Mouse (Mus musculus): ENCODE data around the gene Ephb1.

Ephb1 gene

GRCm38 (mm10) chr9:102340768-102341167 lies 13.7 kb downstream of the Ephb1 start:
- H3K4me1 ChIP-seq (replicated peaks; ENCODE audit: low read depth, low read length) = 0 out of 2 replicates have a peak, but pooled peaks cover 5% of the 10 kb centered on the region
- H3K4me3 ChIP-seq (replicated peaks; ENCODE audit: low read length) = no peak overlapping the region
- H3K9me3 ChIP-seq (ENCODE audit: low read length) = no peaks in the 10 kb centered on the region
- no peaks in the 10 kb centered on the region for H3K36me3 ChIP-seq (ENCODE audit: insufficient read depth, low read length)
- H3K27me3 ChIP-seq (ENCODE audit: insufficient read depth, low read length) = peaks cover 30% of the 10 kb centered on the region
- TF ChIP-seq CTCF (conservative IDR thresholded peaks at IDR 0.05; ENCODE audit: low read length) (no peak), POU5F1 (IDR thresholded peaks at IDR 0.05; ENCODE audit: borderline replicate concordance, low read length) (no peak), NANOG (IDR thresholded peaks at IDR 0.05; ENCODE audit: borderline replicate concordance, low read length) (no peak)

GRCm38 (mm10) chr9:102335571-102336282 lies 18.8 kb downstream of the Ephb1 start:
- H3K36me3 ChIP-seq (ENCODE audit: insufficient read depth, low read length) = no peaks in the 10 kb centered on the region
- H3K27me3 ChIP-seq (ENCODE audit: insufficient read depth, low read length) = peaks cover 18% of the 10 kb centered on the region
- no peaks in the 10 kb centered on the region for H3K4me1 ChIP-seq (replicated peaks; ENCODE audit: low read depth, low read length)
- TF ChIP-seq POU5F1 (IDR thresholded peaks at IDR 0.05; ENCODE audit: borderline replicate concordance, low read length) (no peak), NANOG (IDR thresholded peaks at IDR 0.05; ENCODE audit: borderline replicate concordance, low read length) (no peak), CTCF (conservative IDR thresholded peaks at IDR 0.05; ENCODE audit: low read length) (no peak)
- H3K4me3 ChIP-seq (replicated peaks; ENCODE audit: low read length) = no peak overlapping the region
- peaks cover 6% of the 10 kb centered on the region; the same call in 1 of the 2 replicates for H3K9me3 ChIP-seq (ENCODE audit: low read length)

GRCm38 (mm10) chr9:102330266-102331060 lies 24.0 kb downstream of the Ephb1 start:
- no peak for TF ChIP-seq CTCF (conservative IDR thresholded peaks at IDR 0.05; ENCODE audit: low read length)
- TF ChIP-seq NANOG (IDR thresholded peaks at IDR 0.05; ENCODE audit: borderline replicate concordance, low read length) = no peak
- no peak for TF ChIP-seq POU5F1 (IDR thresholded peaks at IDR 0.05; ENCODE audit: borderline replicate concordance, low read length)
- no peak overlapping the region for H3K4me3 ChIP-seq (replicated peaks; ENCODE audit: low read length)
- H3K36me3 ChIP-seq (ENCODE audit: insufficient read depth, low read length) = no peaks in the 10 kb centered on the region
- peaks cover 19% of the 10 kb centered on the region for H3K27me3 ChIP-seq (ENCODE audit: insufficient read depth, low read length)
- H3K4me1 ChIP-seq (replicated peaks; ENCODE audit: low read depth, low read length) = no peaks in the 10 kb centered on the region
- H3K9me3 ChIP-seq (ENCODE audit: low read length) = peaks cover 15% of the 10 kb centered on the region; the same call in 1 of the 2 replicates

- Histone ChIP-seq H3K27me3 (ENCODE audit: insufficient read depth, low read length) (peaks cover 11% of the 10 kb centered on the region), H3K36me3 (ENCODE audit: insufficient read depth, low read length) (no peaks in the 10 kb centered on the region), H3K4me3 (replicated peaks; ENCODE audit: low read length) (no peak overlapping the region), H3K9me3 (ENCODE audit: low read length) (peaks cover 15% of the 10 kb centered on the region; the same call in 1 of the 2 replicates), H3K4me1 (replicated peaks; ENCODE audit: low read depth, low read length) (no peaks in the 10 kb centered on the region)
- TF ChIP-seq POU5F1 (IDR thresholded peaks at IDR 0.05; ENCODE audit: borderline replicate concordance, low read length) = no peak
- TF ChIP-seq CTCF (conservative IDR thresholded peaks at IDR 0.05; ENCODE audit: low read length) = no peak
- no peak for TF ChIP-seq NANOG (IDR thresholded peaks at IDR 0.05; ENCODE audit: borderline replicate concordance, low read length)
Observed at GRCm38 (mm10) chr9:102327625-102328150, 26.8 kb downstream of the Ephb1 start.

- no peak for TF ChIP-seq NANOG (IDR thresholded peaks at IDR 0.05; ENCODE audit: borderline replicate concordance, low read length)
- TF ChIP-seq POU5F1 (IDR thresholded peaks at IDR 0.05; ENCODE audit: borderline replicate concordance, low read length) = no peak
- no peak for TF ChIP-seq CTCF (conservative IDR thresholded peaks at IDR 0.05; ENCODE audit: low read length)
- Histone ChIP-seq H3K9me3 (ENCODE audit: low read length) (no peaks in the 10 kb centered on the region), H3K36me3 (ENCODE audit: insufficient read depth, low read length) (no peaks in the 10 kb centered on the region)
Observed at GRCm38 (mm10) chr9:102315436-102315835, 39.1 kb downstream of the Ephb1 start.

GRCm38 (mm10) chr9:102314795-102315194 lies 39.7 kb downstream of the Ephb1 start:
- TF ChIP-seq CTCF (conservative IDR thresholded peaks at IDR 0.05; ENCODE audit: low read length) (no peak), NANOG (IDR thresholded peaks at IDR 0.05; ENCODE audit: borderline replicate concordance, low read length) (no peak), POU5F1 (IDR thresholded peaks at IDR 0.05; ENCODE audit: borderline replicate concordance, low read length) (no peak)
- H3K4me3 ChIP-seq (replicated peaks; ENCODE audit: low read length) = no peak overlapping the region
- no peaks in the 10 kb centered on the region for H3K27me3 ChIP-seq (ENCODE audit: insufficient read depth, low read length)
- no peaks in the 10 kb centered on the region for H3K9me3 ChIP-seq (ENCODE audit: low read length)
- H3K36me3 ChIP-seq (ENCODE audit: insufficient read depth, low read length) = no peaks in the 10 kb centered on the region
- no peaks in the 10 kb centered on the region for H3K4me1 ChIP-seq (replicated peaks; ENCODE audit: low read depth, low read length)

More at GRCm38 (mm10) chr9:102315436-102315835, 39.1 kb downstream of the Ephb1 start:
- Histone ChIP-seq H3K27me3 (ENCODE audit: insufficient read depth, low read length) (no peaks in the 10 kb centered on the region), H3K4me3 (replicated peaks; ENCODE audit: low read length) (no peak overlapping the region), H3K4me1 (replicated peaks; ENCODE audit: low read depth, low read length) (no peaks in the 10 kb centered on the region)

GRCm38 (mm10) chr9:102310431-102310830 lies 44.1 kb downstream of the Ephb1 start:
- Histone ChIP-seq H3K36me3 (ENCODE audit: insufficient read depth, low read length) (no peaks in the 10 kb centered on the region), H3K9me3 (ENCODE audit: low read length) (no peaks in the 10 kb centered on the region; the same call in 1 of the 2 replicates), H3K4me1 (replicated peaks; ENCODE audit: low read depth, low read length) (no peaks in the 10 kb centered on the region), H3K27me3 (ENCODE audit: insufficient read depth, low read length) (peaks cover 14% of the 10 kb centered on the region), H3K4me3 (replicated peaks; ENCODE audit: low read length) (no peak overlapping the region)
- no peak for TF ChIP-seq NANOG (IDR thresholded peaks at IDR 0.05; ENCODE audit: borderline replicate concordance, low read length)
- TF ChIP-seq POU5F1 (IDR thresholded peaks at IDR 0.05; ENCODE audit: borderline replicate concordance, low read length) = no peak
- no peak for TF ChIP-seq CTCF (conservative IDR thresholded peaks at IDR 0.05; ENCODE audit: low read length)

- no peak for TF ChIP-seq POU5F1 (IDR thresholded peaks at IDR 0.05; ENCODE audit: borderline replicate concordance, low read length)
- TF ChIP-seq NANOG (IDR thresholded peaks at IDR 0.05; ENCODE audit: borderline replicate concordance, low read length) = no peak
- peaks cover 21% of the 10 kb centered on the region for H3K27me3 ChIP-seq (ENCODE audit: insufficient read depth, low read length)
Observed at GRCm38 (mm10) chr9:102309278-102309677, 45.2 kb downstream of the Ephb1 start.

More at GRCm38 (mm10) chr9:102309278-102309677, 45.2 kb downstream of the Ephb1 start:
- H3K9me3 ChIP-seq (ENCODE audit: low read length) = no peaks in the 10 kb centered on the region; the same call in 1 of the 2 replicates
- H3K36me3 ChIP-seq (ENCODE audit: insufficient read depth, low read length) = no peaks in the 10 kb centered on the region
- H3K4me3 ChIP-seq (replicated peaks; ENCODE audit: low read length) = no peak overlapping the region
- H3K4me1 ChIP-seq (replicated peaks; ENCODE audit: low read depth, low read length) = no peaks in the 10 kb centered on the region

All from E14TG2a.4 (cell line).